Mouse (Mus musculus): ENCODE data around the gene 1700013F07Rik.
"Not testable (repeated sequence)": the region's sequence is repeated elsewhere in the genome, so short reads cannot be mapped to it uniquely, and the experiment has no call there.

GRCm38 (mm10) chr3:108569636-108570035, 35.7 kb downstream of the 1700013F07Rik start:
- not testable (repeated sequence) for TF ChIP-seq CTCF (IDR thresholded peaks at IDR 0.05; ENCODE audit: control insufficient read depth, insufficient read depth, low read length); POLR2A (IDR thresholded peaks at IDR 0.05; ENCODE audit: borderline replicate concordance, control insufficient read depth, low read depth, low read length)

Data from bone marrow, adult 2 months (tissue).